Mouse (Mus musculus) A20 (cell line): ENCODE data around the gene Fbxo7.
"Not testable (repeated sequence)": the region's sequence is repeated elsewhere in the genome, so short reads cannot be mapped to it uniquely, and the experiment has no call there.

Experiments
- DNase-seq: peaks from one replicate; pipeline ENCODE4 v3.0.0-alpha.2; 2011; ENCODE audit warnings: low read depth, low spot score

Fbxo7 gene

GRCm38 (mm10) chr10:86021749-86022473 is at the start of gene Fbxo7:
Gene Fbxo7 (plus strand): TSS chr10:86021972.
- peak; percentile 95 for DNase-seq

- DNase-seq: no peak
Observed at GRCm38 (mm10) chr10:85972915-85973314, 48.9 kb upstream of the Fbxo7 start.

GRCm38 (mm10) chr10:85989412-85990115 is 32.2 kb upstream of the Fbxo7 start:
- DNase-seq: no peak

- DNase-seq: no peak
Observed at GRCm38 (mm10) chr10:85992412-85992811, 29.4 kb upstream of the Fbxo7 start.

GRCm38 (mm10) chr10:85993836-85994235 is 27.9 kb upstream of the Fbxo7 start:
- no peak for DNase-seq

GRCm38 (mm10) chr10:85994543-85995104 is 27.1 kb upstream of the Fbxo7 start:
- no peak for DNase-seq

- DNase-seq: no peak
Observed at GRCm38 (mm10) chr10:86000447-86000846, 21.3 kb upstream of the Fbxo7 start.

- no peak for DNase-seq
Observed at GRCm38 (mm10) chr10:86006455-86006854, 15.3 kb upstream of the Fbxo7 start.

- DNase-seq: no peak
Observed at GRCm38 (mm10) chr10:86009688-86010087, 12.1 kb upstream of the Fbxo7 start.

GRCm38 (mm10) chr10:86010636-86011035 is 11.1 kb upstream of the Fbxo7 start:
- no peak for DNase-seq

- DNase-seq: no peak
Observed at GRCm38 (mm10) chr10:86011172-86011571, 10.6 kb upstream of the Fbxo7 start.

GRCm38 (mm10) chr10:86011781-86012180 is 10.0 kb upstream of the Fbxo7 start, which contains the start of gene Bpifc:
Gene Bpifc (minus strand): TSS chr10:86011895.
- no peak for DNase-seq

GRCm38 (mm10) chr10:86017781-86018180 is 4.0 kb upstream of the Fbxo7 start:
- DNase-seq: no peak

GRCm38 (mm10) chr10:86018813-86019212 is 3.0 kb upstream of the Fbxo7 start:
- DNase-seq: no peak

- DNase-seq: no peak
Observed at GRCm38 (mm10) chr10:86021408-86021748, 394 bp upstream of the Fbxo7 start.

GRCm38 (mm10) chr10:86022474-86022816 is 673 bp downstream of the Fbxo7 start:
- no peak for DNase-seq

- DNase-seq: no peak
Observed at GRCm38 (mm10) chr10:86023149-86023548, 1.4 kb downstream of the Fbxo7 start.

- DNase-seq: no peak
Observed at GRCm38 (mm10) chr10:86025906-86026305, 4.1 kb downstream of the Fbxo7 start.

GRCm38 (mm10) chr10:86026354-86026753 is 4.6 kb downstream of the Fbxo7 start:
- no peak for DNase-seq

GRCm38 (mm10) chr10:86026807-86027206 is 5.0 kb downstream of the Fbxo7 start:
- not testable (repeated sequence) for DNase-seq

- no peak for DNase-seq
Observed at GRCm38 (mm10) chr10:86030743-86031142, 9.0 kb downstream of the Fbxo7 start.

- no peak for DNase-seq
Observed at GRCm38 (mm10) chr10:86032517-86032916, 10.7 kb downstream of the Fbxo7 start.
